Mouse (Mus musculus): ENCODE data around the gene Rap1b.

DNA sequence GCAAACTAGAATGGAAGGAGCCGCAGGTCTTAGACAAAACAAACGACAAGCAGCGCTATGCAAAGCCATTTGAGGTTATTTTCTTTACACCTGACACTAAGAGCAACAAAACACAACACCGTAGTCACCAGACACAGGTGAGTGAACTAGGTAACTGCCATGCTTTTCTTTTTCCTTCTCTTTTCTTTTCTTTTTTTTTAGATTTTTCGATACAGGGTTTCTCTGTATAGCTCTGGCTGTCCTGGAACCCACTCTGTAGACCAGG is 79.0 kb downstream of the Rap1b start:
- TF ChIP-seq CTCF (IDR thresholded peaks at IDR 0.05; ENCODE audit: low read depth) (no peak), EP300 (optimal IDR thresholded peaks at IDR 0.05) (no peak)

All from stomach, postnatal 0 days (tissue).